Mouse (Mus musculus) colon, adult 2 months (tissue): ENCODE measurements around the gene Hltf. TPM values are rescaled to one million over a fixed set of nuclear protein-coding genes. Genes with fewer than 3 reads are reported as not detected.

ENCODE experiments used
- polyA plus RNA-seq: library from polyadenylated mRNA; depleted of rRNA; stranded (reverse); fragments of >200 nt; gene quantifications from 2 replicates; pipeline ENCODE4 v1.2.3, GENCODE M21; 2012; rRNA removed

Gene Hltf
- 2.1 and 4.7 TPM in 2 replicates for polyA plus RNA-seq

GRCm38 (mm10) chr3:20057306-20058196, at the start of gene Hltf:
Gene Hltf, plus strand, starts transcription at chr3:20057811.

GRCm38 (mm10) chr3:20034719-20035404, 22.7 kb upstream of the Hltf start, which contains the start of gene Hps3:
Gene Hps3, minus strand, starts transcription at chr3:20035315.

GRCm38 (mm10) chr3:20154531-20155367, 97.1 kb downstream of the Hltf start, which contains the start of gene Gyg:
Gene Gyg, minus strand, starts transcription at chr3:20155317.

Other genes starting within 250 kb of the Hltf start
- gene Cp, start 100.8 kb upstream of the Hltf start, polyA plus RNA-seq = 0.92 and 2.0 TPM in 2 replicates
- 26.7 and 30.8 TPM in 2 replicates for gene Hps3, start 22.5 kb upstream of the Hltf start, polyA plus RNA-seq
- 13.4 and 13.9 TPM in 2 replicates for gene Gyg, start 97.5 kb downstream of the Hltf start, polyA plus RNA-seq
- gene Cpa3, start 184.4 kb downstream of the Hltf start, polyA plus RNA-seq = not detected in 2 replicates
- gene Cpb1, start 217.9 kb downstream of the Hltf start, polyA plus RNA-seq = 0.15 and 124 TPM in 2 replicates